Mouse (Mus musculus) embryonic facial prominence, embryonic 12.5 days (tissue): ENCODE measurements around the gene Nobox. TPM values are rescaled to one million over a fixed set of nuclear protein-coding genes. Genes with fewer than 3 reads are reported as not detected.

Source experiments
- ATAC-seq: fragments of 200-750 bp; cut with Nextera tagmentation; 2 replicates; pipeline ENCODE4 v1.8.0; 2017; ENCODE audit not compliant: insufficient number of reproducible peaks, insufficient read depth, low FRiP score, low TSS enrichment
- H3K27ac ChIP-seq: fragments of 300-500 bp; sonication (generic); 2 replicates; pipeline ENCODE4 v1.5.1; 2016; ENCODE audit warnings: mild to moderate bottlenecking
- H3K27me3 ChIP-seq: fragments of 300-500 bp; sonication (generic); 2 replicates; pipeline ENCODE4 v1.6.1; 2016; ENCODE audit warnings: mild to moderate bottlenecking, moderate library complexity
- H3K36me3 ChIP-seq: fragments of 300-500 bp; sonication (generic); 2 replicates; pipeline ENCODE4 v1.6.1; 2016; ENCODE audit warnings: mild to moderate bottlenecking
- H3K4me1 ChIP-seq: fragments of 300-500 bp; sonication (generic); 2 replicates; pipeline ENCODE4 v1.6.1; 2016
- H3K4me2 ChIP-seq: fragments of 300-500 bp; sonication (generic); replicated peaks from 2 replicates; pipeline ENCODE4 v1.6.1; 2016; ENCODE audit warnings: mild to moderate bottlenecking, moderate library complexity
- H3K4me3 ChIP-seq: fragments of 300-500 bp; sonication (generic); 2 replicates; pipeline ENCODE4 v1.5.1; 2016; ENCODE audit warnings: mild to moderate bottlenecking
- H3K9ac ChIP-seq: fragments of 300-500 bp; sonication (generic); 2 replicates; pipeline ENCODE4 v1.6.1; 2016; ENCODE audit warnings: mild to moderate bottlenecking, moderate library complexity
- H3K9me3 ChIP-seq: fragments of 300-500 bp; sonication (generic); 2 replicates; pipeline ENCODE4 v1.6.1; 2016; ENCODE audit warnings: mild to moderate bottlenecking, moderate library complexity
- WGBS: fragments of 180-500 bp; shearing (Covaris S2); methylation state at CpG from one replicate; pipeline ENCODE4 v1.1.7; 2016; 5-methylcytosine and 5-hydroxymethylcytosine counted together
- polyA plus RNA-seq: library from polyadenylated mRNA; unstranded; fragments of >200 nt; fragmentation: Nextera tagmentation; extraction: Ambion mirVana; gene quantifications from 2 replicates; pipeline ENCODE4 v1.2.1, GENCODE M21; 2016

The Nobox gene
- polyA plus RNA-seq: not detected in 2 replicates

DNA sequence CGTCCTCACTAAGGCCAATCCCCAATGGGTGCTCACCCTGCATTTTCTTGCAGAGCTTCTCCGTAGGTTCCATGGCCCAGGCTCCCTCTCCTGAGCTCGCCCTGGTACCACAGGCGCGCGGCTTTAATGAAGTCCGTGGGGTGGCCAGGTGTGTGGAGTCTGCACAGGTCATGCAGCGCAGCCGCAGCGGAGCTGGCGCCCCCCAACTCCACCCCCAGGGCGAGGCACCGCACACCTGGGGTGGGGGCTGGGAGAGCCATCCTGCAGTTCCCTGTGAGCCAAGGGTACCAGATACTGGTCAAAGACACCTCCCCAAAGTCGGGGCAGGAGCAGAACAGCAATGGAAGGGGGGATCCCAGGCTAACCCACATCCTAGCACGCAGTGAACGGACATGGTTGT, at the start of gene Nobox:
Gene Nobox (minus strand): TSS at position 101 of the 400 bp plus-strand sequence.
- Histone ChIP-seq H3K9me3 (no peaks in the 10 kb centered on the region), H3K27ac (no peak within 1 kb of the TSS), H3K4me3 (no peak within 1 kb of the TSS), H3K4me2 (no peak within 1 kb of the TSS), H3K4me1 (peaks cover 3% of the 10 kb centered on the region; the same call in 1 of the 2 replicates), H3K36me3 (no peaks in the 10 kb centered on the region), H3K27me3 (no peaks in the 10 kb centered on the region), H3K9ac (no peak within 1 kb of the TSS)
- 64% methylated on average over 16 of the region's 16 CpGs for WGBS
- 0 out of 2 replicates have a peak, but pooled peaks have one; percentile 38 for ATAC-seq

DNA sequence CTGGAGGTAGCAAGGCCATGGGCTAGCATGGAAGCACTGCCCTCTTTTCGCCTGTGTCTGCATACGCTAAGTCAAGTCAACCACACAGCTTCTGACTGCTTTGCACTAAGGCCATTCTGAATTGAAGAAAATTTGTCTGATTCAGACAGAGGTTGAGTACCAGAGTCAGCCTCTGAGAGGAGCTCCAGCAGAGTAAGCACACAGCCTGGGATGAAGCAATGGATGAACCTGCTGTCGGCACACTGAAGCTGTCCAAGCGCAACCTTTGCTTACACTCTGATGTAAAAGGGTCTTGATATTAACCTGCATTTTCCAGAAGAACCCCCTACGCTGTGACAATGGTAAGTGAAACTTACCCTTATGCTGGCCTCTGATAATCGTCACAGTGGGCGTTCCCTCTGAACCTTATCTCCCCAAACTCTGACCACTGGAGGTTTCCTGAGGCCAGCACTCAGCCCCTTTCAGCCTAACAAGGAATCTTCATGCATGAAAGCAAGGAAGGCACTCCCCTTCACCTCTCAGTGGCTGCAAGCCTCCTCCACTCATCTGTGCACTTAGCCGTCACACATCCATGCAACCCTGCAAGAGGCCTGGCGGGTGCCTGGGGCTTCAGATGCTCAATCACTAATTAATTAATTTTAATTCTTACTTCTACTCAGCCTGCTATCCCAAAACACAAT, 45.3 kb upstream of the Nobox start:
- H3K4me2 ChIP-seq: no peak overlapping the region
- no peak overlapping the region for H3K27ac ChIP-seq
- no peaks in the 10 kb centered on the region for H3K9me3 ChIP-seq
- H3K27me3 ChIP-seq: no peaks in the 10 kb centered on the region
- WGBS: 77% methylated on average over 9 of the region's 9 CpGs
- no peak overlapping the region for H3K9ac ChIP-seq
- no peak for ATAC-seq
- no peaks in the 10 kb centered on the region for H3K36me3 ChIP-seq
- H3K4me1 ChIP-seq: no peaks in the 10 kb centered on the region
- no peak overlapping the region for H3K4me3 ChIP-seq

DNA sequence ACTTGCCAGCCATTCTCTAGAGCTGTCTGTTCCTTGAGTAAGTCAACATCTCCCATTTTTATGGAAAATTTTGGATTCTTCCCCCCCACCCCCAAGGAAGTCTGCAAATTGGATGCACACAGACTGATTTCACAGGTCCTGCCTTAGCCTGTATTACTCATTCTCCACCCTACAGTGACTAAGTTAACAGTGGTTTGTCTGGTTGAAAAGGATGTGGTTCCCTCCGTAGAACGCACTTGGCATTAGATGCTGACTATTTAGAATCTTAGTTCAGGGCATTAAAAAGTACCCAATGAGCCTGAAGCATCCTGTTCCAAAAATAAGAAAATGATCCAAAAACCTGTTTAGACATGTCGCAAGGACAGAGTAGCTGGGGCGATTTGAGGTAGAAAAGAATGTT, 44.1 kb upstream of the Nobox start:
- H3K4me3 ChIP-seq: no peak overlapping the region
- H3K4me1 ChIP-seq: no peaks in the 10 kb centered on the region
- H3K9me3 ChIP-seq: no peaks in the 10 kb centered on the region
- no peaks in the 10 kb centered on the region for H3K36me3 ChIP-seq
- no peaks in the 10 kb centered on the region for H3K27me3 ChIP-seq
- WGBS: 88% methylated on average over 4 of the region's 4 CpGs
- no peak overlapping the region for H3K9ac ChIP-seq
- H3K27ac ChIP-seq: no peak overlapping the region
- no peak for ATAC-seq
- no peak overlapping the region for H3K4me2 ChIP-seq

DNA sequence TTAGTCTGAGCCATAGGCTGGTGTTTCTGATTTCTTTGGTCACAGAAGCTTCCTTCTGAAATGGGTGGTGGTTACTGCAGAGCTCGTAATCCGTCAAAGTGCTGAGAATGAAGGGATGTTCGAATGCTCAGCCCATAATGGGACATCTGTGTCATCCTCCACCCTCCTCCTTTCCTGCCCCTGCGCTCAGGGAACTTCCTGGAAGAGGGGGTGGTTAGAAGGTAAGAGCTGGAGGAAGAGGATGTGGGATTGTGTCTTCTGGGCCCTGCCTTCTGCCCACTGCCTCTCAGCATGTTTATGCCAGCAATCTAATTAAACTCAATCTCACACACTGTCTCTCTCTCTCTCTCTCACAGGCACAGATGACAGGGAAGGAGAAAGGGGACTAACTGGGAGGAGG, 39.7 kb upstream of the Nobox start:
- Histone ChIP-seq H3K9ac (no peak overlapping the region), H3K4me2 (no peak overlapping the region), H3K36me3 (no peaks in the 10 kb centered on the region), H3K27ac (no peak overlapping the region), H3K9me3 (no peaks in the 10 kb centered on the region), H3K4me3 (no peak overlapping the region), H3K4me1 (no peaks in the 10 kb centered on the region), H3K27me3 (no peaks in the 10 kb centered on the region)
- ATAC-seq: no peak
- 53% methylated on average over 4 of the region's 4 CpGs for WGBS

DNA sequence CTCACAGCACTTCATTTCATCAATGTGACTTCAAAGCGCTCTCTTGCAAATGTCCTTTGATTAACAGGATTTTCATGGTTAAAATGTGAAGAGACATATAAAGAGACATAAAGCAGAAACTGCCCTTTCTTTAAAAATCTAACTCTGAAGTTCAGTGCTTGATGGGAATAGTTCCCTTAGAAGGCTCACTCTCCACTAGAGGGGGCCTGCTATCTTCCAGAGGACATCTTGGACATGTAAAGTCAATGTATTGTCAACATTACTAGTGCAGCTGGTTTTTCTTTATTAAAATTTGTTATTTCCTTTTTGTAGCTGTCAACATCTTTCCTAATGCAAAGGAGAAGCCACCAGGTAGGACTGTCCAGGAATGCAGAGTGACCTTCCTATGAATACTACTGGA, 38.3 kb upstream of the Nobox start:
- ATAC-seq: no peak

DNA sequence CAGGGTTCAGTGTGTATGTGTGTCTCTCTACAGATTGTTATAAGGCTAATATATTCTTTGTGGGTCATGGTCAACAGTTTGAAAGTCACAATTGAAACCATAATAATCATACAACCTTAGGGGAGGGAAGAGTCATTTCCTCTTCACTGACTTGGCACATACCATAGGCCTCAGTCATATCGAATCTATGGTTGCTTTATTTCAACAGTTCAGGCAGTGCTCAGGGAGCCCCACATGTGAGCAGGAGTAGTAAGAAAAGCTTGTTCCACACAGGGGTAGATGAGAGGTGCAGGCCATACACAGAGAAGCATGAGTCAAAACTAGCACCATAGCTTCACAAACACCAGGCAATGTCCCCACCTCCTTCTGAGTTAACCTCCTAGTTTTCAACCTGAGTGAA, 33.7 kb upstream of the Nobox start:
- no peak overlapping the region for H3K27ac ChIP-seq
- no peaks in the 10 kb centered on the region for H3K36me3 ChIP-seq
- H3K4me2 ChIP-seq: no peak overlapping the region
- ATAC-seq: no peak
- no peak overlapping the region for H3K9ac ChIP-seq
- H3K4me1 ChIP-seq: no peaks in the 10 kb centered on the region
- H3K9me3 ChIP-seq: no peaks in the 10 kb centered on the region
- 76% methylated on average over 1 of the region's 1 CpGs for WGBS
- no peaks in the 10 kb centered on the region for H3K27me3 ChIP-seq
- H3K4me3 ChIP-seq: no peak overlapping the region

More for the DNA sequence above, 38.3 kb upstream of the Nobox start:
- Histone ChIP-seq H3K36me3 (no peaks in the 10 kb centered on the region), H3K27me3 (no peaks in the 10 kb centered on the region), H3K4me2 (no peak overlapping the region), H3K4me3 (no peak overlapping the region), H3K27ac (no peak overlapping the region), H3K9me3 (no peaks in the 10 kb centered on the region), H3K4me1 (no peaks in the 10 kb centered on the region), H3K9ac (no peak overlapping the region)
- 96% methylated on average over 1 of the region's 1 CpGs for WGBS

DNA sequence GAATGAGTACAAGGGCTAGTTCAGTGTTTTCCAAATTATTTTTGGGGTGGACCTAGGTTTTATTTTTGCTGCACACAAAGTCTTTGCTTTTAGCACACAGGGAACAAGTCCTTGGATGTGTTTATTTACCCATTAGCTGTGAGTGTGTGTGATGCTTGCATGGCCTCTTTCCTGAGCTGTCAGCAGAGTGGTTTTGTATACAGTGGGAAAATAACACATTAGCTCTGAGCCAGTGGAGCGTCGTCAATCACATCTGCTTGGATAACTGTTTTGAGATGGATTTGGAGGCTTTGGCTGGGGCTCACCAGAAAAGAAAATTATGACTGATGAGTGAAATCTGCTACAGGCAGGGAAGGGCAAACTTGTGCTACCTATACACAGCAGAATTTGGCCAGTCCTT, 33.0 kb upstream of the Nobox start:
- H3K9me3 ChIP-seq: no peaks in the 10 kb centered on the region
- H3K27ac ChIP-seq: no peak overlapping the region
- no peak overlapping the region for H3K4me2 ChIP-seq
- no peak overlapping the region for H3K9ac ChIP-seq
- H3K4me3 ChIP-seq: no peak overlapping the region
- ATAC-seq: no peak
- 72% methylated on average over 2 of the region's 2 CpGs for WGBS
- H3K27me3 ChIP-seq: no peaks in the 10 kb centered on the region
- no peaks in the 10 kb centered on the region for H3K36me3 ChIP-seq
- H3K4me1 ChIP-seq: no peaks in the 10 kb centered on the region

DNA sequence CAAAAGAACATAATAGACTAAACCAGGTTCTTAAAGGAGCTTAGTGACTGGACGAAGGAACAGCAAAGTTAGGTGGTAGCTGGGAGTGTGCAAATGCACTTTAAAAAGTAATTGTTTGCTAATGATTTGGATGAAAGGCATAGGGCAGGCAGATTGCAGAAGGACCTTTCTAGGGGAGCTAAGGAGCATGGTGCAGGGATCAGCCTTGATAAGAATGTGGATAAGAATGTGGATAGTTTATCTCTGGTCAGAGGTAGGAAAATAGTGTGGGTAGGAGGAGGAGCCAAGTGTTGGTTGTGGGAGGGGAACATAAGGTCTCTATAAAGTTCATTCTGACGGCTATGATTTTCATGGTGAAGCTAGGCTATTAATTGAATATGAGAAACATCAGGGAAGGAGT, 29.4 kb upstream of the Nobox start:
- WGBS: 73% methylated on average over 2 of the region's 2 CpGs
- H3K36me3 ChIP-seq: no peaks in the 10 kb centered on the region
- ATAC-seq: no peak
- H3K9ac ChIP-seq: no peak overlapping the region
- H3K4me1 ChIP-seq: no peaks in the 10 kb centered on the region
- no peak overlapping the region for H3K4me2 ChIP-seq
- no peaks in the 10 kb centered on the region for H3K9me3 ChIP-seq
- no peaks in the 10 kb centered on the region for H3K27me3 ChIP-seq
- no peak overlapping the region for H3K27ac ChIP-seq
- H3K4me3 ChIP-seq: no peak overlapping the region

DNA sequence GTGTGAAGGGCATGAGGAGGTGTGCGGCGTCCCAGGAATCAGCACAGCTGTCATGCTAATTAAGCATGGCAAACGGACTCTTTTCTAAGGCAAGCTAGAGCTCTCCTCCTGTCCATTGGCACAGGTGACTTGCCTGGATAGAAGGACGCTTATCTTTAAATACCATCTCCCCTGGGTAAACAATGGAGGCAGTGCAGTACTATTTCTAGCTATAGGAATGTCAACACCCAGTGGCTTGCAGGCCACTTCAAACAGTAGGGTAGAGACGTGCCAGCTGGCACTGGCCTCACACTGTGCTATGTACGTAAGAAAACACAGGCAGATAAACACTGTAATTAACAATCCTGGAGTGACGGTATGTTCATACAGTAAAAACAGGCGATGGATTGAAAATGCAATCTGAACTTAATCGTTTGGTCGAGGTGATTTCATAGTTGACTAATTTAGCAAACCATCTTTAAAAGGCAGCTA, 28.2 kb upstream of the Nobox start:
- no peak overlapping the region for H3K27ac ChIP-seq
- ATAC-seq: no peak; the same call in 1 of the 2 replicates
- H3K36me3 ChIP-seq: no peaks in the 10 kb centered on the region
- no peak overlapping the region for H3K4me3 ChIP-seq
- no peak overlapping the region for H3K4me2 ChIP-seq
- H3K27me3 ChIP-seq: no peaks in the 10 kb centered on the region
- 46% methylated on average over 10 of the region's 10 CpGs for WGBS
- H3K4me1 ChIP-seq: no peaks in the 10 kb centered on the region
- no peak overlapping the region for H3K9ac ChIP-seq
- no peaks in the 10 kb centered on the region for H3K9me3 ChIP-seq

DNA sequence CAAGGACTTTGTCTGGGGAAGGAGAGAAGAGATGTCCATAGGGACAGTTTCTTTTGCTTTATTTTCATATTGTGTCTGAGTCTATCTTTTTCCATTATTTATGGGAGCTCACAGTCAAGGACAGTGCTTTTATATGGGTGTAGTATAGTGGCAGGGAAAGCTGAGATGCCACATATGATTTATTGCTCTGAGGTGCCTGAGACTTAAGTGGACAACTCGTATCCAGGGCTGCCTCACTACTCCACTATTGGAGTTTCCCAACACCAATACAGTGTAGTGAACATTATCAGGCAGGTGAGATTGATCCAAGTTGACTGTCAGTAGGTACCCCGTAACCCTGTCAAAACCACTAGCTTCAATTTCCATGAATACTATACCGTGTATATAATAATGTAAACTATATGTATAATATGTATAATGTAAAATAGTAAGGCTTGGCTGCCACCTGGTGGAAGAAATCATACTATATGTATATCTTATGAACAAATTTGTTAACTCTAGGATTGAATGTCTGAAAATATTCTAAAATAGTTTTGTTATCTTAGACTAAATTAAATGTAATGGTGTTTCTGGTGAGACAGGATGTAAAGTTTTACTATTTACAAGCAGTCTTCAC, 26.4 kb upstream of the Nobox start:
- H3K4me3 ChIP-seq: no peak overlapping the region
- H3K36me3 ChIP-seq: no peaks in the 10 kb centered on the region
- no peak overlapping the region for H3K4me2 ChIP-seq
- H3K27ac ChIP-seq: no peak overlapping the region
- H3K4me1 ChIP-seq: no peaks in the 10 kb centered on the region
- ATAC-seq: no peak
- WGBS: 80% methylated on average over 3 of the region's 3 CpGs
- no peaks in the 10 kb centered on the region for H3K9me3 ChIP-seq
- H3K27me3 ChIP-seq: no peaks in the 10 kb centered on the region
- no peak overlapping the region for H3K9ac ChIP-seq

DNA sequence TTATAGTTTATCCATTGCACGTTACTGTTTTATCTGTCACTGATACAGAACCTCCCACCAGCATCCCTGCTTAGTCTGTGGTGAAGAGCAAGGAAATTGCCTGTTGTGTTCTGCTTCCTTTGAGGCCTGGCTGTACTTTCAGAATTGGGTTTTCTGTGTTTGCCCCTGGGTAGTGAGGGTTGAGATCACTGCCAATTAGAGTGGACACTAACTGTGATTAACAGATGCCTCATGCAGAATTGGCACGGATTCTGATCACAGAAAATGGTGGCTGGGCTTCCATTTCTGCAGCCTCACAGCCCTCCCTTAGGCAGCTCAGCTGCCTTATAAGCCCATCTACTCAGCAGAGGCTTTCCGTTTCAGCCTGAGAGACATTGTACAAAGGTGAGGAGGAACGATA, 24.1 kb upstream of the Nobox start:
- no peak for ATAC-seq
- H3K27me3 ChIP-seq: no peaks in the 10 kb centered on the region
- H3K9ac ChIP-seq: no peak overlapping the region
- H3K27ac ChIP-seq: no peak overlapping the region
- H3K4me3 ChIP-seq: no peak overlapping the region
- H3K36me3 ChIP-seq: no peaks in the 10 kb centered on the region
- 72% methylated on average over 4 of the region's 4 CpGs for WGBS
- H3K9me3 ChIP-seq: no peaks in the 10 kb centered on the region
- no peak overlapping the region for H3K4me2 ChIP-seq
- H3K4me1 ChIP-seq: no peaks in the 10 kb centered on the region

DNA sequence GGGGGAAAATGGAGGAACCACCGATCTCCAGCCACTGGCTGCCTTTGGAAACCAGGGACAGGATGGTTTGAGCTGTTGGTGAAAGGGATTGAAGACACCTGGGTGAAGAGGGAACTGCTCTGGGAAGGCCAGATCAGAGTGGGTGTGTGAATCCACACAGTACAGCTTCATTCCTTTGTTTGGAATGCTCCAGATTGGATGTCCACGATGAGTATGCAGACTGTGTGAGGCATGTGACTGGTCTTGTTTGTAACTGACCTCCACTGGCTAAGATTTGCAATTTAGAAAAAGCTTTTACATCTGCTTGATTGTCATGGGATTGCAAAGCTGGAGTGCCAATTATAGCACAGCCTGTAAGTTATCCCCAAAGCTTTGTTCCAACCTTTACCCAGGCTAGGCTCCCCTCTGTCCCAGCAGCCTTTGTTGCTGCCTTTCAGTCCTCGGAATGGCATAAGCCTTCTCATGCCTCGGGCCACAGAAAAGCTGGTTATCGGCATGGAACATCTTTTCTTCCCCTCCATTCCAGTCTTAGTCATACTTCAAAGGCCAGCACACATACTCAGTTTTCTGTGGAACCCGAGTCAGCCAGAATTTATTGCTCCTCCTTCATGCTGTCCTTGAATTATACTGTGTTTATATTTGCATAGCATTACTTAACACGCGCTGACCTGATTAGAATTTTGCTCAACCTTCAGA, 3.8 kb upstream of the Nobox start:
- ATAC-seq: no peak
- 69% methylated on average over 8 of the region's 8 CpGs for WGBS

More for the DNA sequence above, 3.8 kb upstream of the Nobox start:
- no peak overlapping the region for H3K4me2 ChIP-seq
- no peak overlapping the region for H3K9ac ChIP-seq
- H3K4me3 ChIP-seq: no peak overlapping the region
- H3K9me3 ChIP-seq: no peaks in the 10 kb centered on the region
- H3K27me3 ChIP-seq: no peaks in the 10 kb centered on the region
- no peaks in the 10 kb centered on the region for H3K36me3 ChIP-seq
- H3K4me1 ChIP-seq: peaks cover 3% of the 10 kb centered on the region; the same call in 1 of the 2 replicates
- no peak overlapping the region for H3K27ac ChIP-seq
